Comparison of ENCODE assay signal across 1 mouse cellular context in genomic region chr5:20931300-20931699, GRCm38 (mm10).
A peak's percentile ranks its signal among the peaks of the same experiment; 100 is the strongest.
TF ChIP-seq lines count a peak whose summit lies in the region.

No protein-coding gene starts in this region.

TF ChIP-seq in MEL, 35 proteins besides CTCF, POLR2A, EP300 and RAD21:
- 0 out of 2 replicates have a peak, but pooled peaks have one; percentile 36 for TF ChIP-seq JUND (IDR thresholded peaks at IDR 0.05; ENCODE audit: low read depth, low read length)
- peak; percentile 74 for TF ChIP-seq TAL1 (IDR thresholded peaks at IDR 0.05; ENCODE audit: low read length)
- peak; percentile 72 for TF ChIP-seq TCF12 (IDR thresholded peaks at IDR 0.05; ENCODE audit: low read depth, low read length)
- no peak for TF ChIP-seq ZC3H11A (IDR thresholded peaks at IDR 0.05; ENCODE audit: low read depth, low read length)
- no peak for TF ChIP-seq MAZ (IDR thresholded peaks at IDR 0.05; ENCODE audit: low read depth, low read length)
- peak; percentile 94 for TF ChIP-seq ETS1 (IDR thresholded peaks at IDR 0.05; ENCODE audit: low read depth, low read length)
- TF ChIP-seq CHD1 (IDR thresholded peaks at IDR 0.05; ENCODE audit: low read depth, low read length) = no peak
- TF ChIP-seq KAT2A (conservative IDR thresholded peaks at IDR 0.05; ENCODE audit: low read depth, low read length) = no peak
- peak; percentile 95 for TF ChIP-seq MXI1 (IDR thresholded peaks at IDR 0.05; ENCODE audit: low read depth, low read length)
- TF ChIP-seq GATA1 (IDR thresholded peaks at IDR 0.05; ENCODE audit: low read depth, low read length) = peak; percentile 85
- TF ChIP-seq ZKSCAN1 (IDR thresholded peaks at IDR 0.05; ENCODE audit: low read depth, low read length) = no peak
- peak; percentile 89 for TF ChIP-seq MYC (IDR thresholded peaks at IDR 0.05; ENCODE audit: low read depth, low read length)
- TF ChIP-seq POLR2AphosphoS2 (IDR thresholded peaks at IDR 0.05; ENCODE audit: low read length) = no peak
- TF ChIP-seq USF2 (IDR thresholded peaks at IDR 0.05; ENCODE audit: borderline replicate concordance in 1 of 2, insufficient read depth in 1 of 2, low read depth in 1 of 2, low read length in 2 of 2) = no peak
- TF ChIP-seq MAX (IDR thresholded peaks at IDR 0.05; ENCODE audit: low read length) = peak; percentile 89
- TF ChIP-seq BHLHE40 (IDR thresholded peaks at IDR 0.05; ENCODE audit: borderline replicate concordance, low read depth, low read length) = peak; percentile 98
- peak; percentile 60 for TF ChIP-seq USF1 (IDR thresholded peaks at IDR 0.05; ENCODE audit: low read depth, low read length)
- TF ChIP-seq MYB (IDR thresholded peaks at IDR 0.05; ENCODE audit: low read depth, low read length) = no peak
- TF ChIP-seq SMC3 (IDR thresholded peaks at IDR 0.05; ENCODE audit: low read depth, low read length) = no peak
- TF ChIP-seq NRF1 (IDR thresholded peaks at IDR 0.05; ENCODE audit: insufficient read depth, low read depth, low read length, poor library complexity, severe bottlenecking) = no peak
- no peak for TF ChIP-seq POLR2AphosphoS5 (IDR thresholded peaks at IDR 0.05; ENCODE audit: borderline replicate concordance, low read depth, low read length)
- TF ChIP-seq RCOR1 (IDR thresholded peaks at IDR 0.05; ENCODE audit: low read depth, low read length) = peak; percentile 66
- no peak for TF ChIP-seq TBP (IDR thresholded peaks at IDR 0.05; ENCODE audit: low read depth, low read length)
- no peak for TF ChIP-seq E2F4 (IDR thresholded peaks at IDR 0.05; ENCODE audit: borderline replicate concordance, low read depth, low read length)
- peak; percentile 85 for TF ChIP-seq SIN3A (IDR thresholded peaks at IDR 0.05; ENCODE audit: low read length)
- no peak for TF ChIP-seq HCFC1 (IDR thresholded peaks at IDR 0.05; ENCODE audit: low read depth, low read length)
- TF ChIP-seq ZNF384 (IDR thresholded peaks at IDR 0.05; ENCODE audit: low read depth, low read length) = peak; percentile 87
